Mouse (Mus musculus): ENCODE measurements around the gene Krt24.

DNA sequence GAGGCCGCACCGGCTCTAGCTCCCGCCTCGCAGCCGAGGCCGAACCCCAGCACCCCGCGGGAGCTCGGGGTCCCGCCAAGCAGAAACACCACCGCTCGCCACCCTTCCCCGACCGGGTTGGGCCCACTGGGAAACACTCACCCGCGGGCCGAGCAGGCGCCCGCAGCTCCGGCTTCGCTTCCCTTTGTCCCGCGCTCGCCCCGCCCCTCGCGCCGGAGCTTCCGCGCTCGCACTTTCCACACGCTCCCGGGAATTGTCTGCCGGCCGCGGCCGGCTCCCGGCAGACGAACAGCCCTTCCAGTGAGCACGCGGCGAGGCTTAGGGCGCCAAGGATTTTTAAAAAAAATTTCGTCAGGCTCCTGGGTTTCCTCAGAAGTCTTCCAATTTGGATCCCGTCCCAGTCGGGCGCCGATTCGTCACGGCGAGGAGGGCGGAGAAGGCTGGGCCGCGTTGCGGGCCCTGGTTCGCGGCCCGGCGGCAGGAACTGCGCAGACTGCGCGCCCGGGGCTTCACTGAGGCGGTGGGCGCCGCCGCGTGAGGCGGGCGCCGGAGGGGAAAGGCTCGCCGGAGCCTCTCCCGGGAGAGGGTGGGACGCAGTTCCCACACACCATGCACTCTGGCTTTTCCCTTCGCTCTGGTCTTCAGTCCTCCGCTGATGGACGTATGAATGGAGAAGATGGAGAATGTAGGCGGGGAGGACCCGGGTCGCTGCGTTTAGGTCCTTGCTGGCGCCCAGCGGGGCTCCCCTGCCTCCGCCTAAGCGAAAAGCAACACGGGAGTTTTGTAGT lies 54.6 kb downstream of the Krt24 start, which contains the start of gene Smarce1:
- TF ChIP-seq EP300 (IDR thresholded peaks at IDR 0.05; ENCODE audit: insufficient read depth, low read depth, low read length) (no peak), POLR2A (IDR thresholded peaks at IDR 0.05; ENCODE audit: insufficient read depth, low read depth, low read length) (no peak)

Measured in heart, adult 2 months (tissue).